Mouse (Mus musculus): ENCODE data around the gene Aldh1a1.

DNA sequence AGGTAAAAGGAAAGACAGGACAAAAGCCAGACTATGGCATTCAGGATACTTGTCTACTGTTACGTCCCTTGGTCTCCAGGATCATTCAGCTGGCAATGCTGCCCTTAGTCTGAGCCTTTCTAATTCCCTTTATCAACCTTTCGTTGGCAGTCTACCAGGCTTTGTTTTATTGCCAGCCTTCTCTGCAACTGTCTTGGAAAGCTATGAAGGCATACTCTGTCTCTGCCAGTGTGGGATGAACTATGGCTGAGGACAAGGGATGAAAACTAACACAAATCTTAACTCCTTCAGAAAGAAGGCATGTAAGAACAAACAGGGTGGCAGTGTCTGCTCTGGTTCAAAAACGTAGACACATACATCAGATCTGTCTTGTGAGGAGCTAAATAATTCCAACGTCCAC, 565 bp upstream of the Aldh1a1 start:
- TF ChIP-seq EP300 (IDR thresholded peaks at IDR 0.05; ENCODE audit: low read depth) (no peak), CTCF (IDR thresholded peaks at IDR 0.05; ENCODE audit: low read depth) (no peak)
